Mouse (Mus musculus): Measurements from ENCODE around the gene Rab11b.
"Not testable (repeated sequence)": the region's sequence is repeated elsewhere in the genome, so short reads cannot be mapped to it uniquely, and the experiment has no call there.

The Rab11b gene

GRCm38 (mm10) chr17:33773426-33773825 is 13.1 kb upstream of the Rab11b start:
- DNase-seq (ENCODE audit: extremely low spot score, low spot score): no peak

GRCm38 (mm10) chr17:33771617-33772016 is 11.3 kb upstream of the Rab11b start:
- no peak for DNase-seq (ENCODE audit: extremely low spot score, low spot score)

DNA sequence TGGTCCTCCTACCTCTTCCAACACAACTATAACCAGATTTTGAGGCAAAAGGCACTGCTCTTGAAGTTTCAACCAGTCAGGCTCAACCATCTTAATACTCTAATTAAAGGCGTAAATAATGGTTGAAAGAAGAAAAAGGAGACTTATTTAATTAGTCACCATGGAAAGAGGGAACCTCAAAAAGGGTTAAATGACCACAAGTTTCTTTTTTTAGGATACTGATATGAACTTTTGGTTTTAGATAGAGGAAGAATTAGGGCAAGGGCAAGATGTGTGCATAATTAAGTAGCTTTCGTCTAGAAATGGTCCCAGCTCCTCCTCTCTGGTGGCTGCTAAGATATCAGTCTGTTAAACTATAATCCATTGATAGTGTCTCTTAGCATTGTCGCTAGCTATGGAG is 6.1 kb upstream of the Rab11b start:
- no peak for DNase-seq (ENCODE audit: extremely low spot score, low spot score)

DNA sequence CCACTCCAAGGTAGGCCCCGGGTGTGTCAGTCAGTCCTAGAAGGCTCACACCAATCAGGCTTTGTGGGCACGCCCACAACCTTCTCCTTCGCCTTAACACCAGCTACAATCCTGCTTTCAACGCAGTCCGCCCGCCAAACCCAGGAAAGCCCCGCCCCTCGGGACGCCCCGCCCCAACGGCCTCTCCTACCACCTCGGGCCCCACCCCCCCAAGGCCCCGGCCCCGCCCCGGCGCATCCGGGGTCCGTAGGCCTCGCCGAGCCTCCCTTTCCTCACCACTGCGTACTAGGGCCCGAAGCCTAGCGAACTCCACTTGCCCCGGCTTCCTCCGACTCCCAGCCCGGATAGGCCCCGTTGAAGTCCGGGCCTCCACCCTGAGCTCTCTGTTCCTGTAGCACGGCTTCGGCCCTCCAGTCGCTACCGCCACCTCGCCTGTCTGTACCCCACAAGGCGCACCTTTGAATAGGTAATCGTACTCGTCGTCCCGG is 519 bp downstream of the Rab11b start:
- peak; percentile 94 for DNase-seq (ENCODE audit: extremely low spot score, low spot score)

GRCm38 (mm10) chr17:33757231-33757630 is 3.1 kb downstream of the Rab11b start:
- no peak for DNase-seq (ENCODE audit: extremely low spot score, low spot score)

DNA sequence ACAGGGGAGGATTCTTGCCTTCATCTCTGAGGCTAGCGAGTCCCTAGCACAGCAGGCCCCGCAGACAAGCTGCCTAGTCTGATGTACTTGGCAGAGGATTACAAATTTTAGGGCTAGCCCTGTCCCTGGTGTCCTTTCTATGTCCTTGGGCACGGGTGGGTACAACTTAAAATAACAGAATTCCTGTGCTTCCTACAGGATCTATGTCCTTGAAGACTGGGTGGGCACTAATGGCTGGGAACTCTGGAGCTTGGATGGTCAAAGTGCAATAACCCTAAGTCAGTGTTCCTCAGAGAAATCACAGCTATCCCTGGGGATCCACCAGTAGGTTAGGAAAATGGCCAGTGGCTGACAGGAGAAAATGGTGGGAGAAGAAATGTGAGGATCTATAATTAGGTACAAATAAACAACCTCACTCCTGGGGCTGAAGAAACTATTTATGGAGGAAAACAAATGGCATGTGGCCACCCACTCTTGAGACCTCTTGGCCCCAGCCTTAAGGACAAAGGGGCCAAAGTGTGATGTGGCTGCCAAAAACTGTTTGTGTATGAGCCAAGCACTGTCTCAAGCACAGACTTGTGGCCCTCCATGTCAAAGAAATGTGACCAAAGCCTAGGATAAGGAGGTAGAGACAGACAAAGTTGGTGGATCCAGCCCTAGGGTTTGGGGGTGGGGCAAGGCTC is 4.1 kb downstream of the Rab11b start:
- DNase-seq (ENCODE audit: extremely low spot score, low spot score): no peak

DNA sequence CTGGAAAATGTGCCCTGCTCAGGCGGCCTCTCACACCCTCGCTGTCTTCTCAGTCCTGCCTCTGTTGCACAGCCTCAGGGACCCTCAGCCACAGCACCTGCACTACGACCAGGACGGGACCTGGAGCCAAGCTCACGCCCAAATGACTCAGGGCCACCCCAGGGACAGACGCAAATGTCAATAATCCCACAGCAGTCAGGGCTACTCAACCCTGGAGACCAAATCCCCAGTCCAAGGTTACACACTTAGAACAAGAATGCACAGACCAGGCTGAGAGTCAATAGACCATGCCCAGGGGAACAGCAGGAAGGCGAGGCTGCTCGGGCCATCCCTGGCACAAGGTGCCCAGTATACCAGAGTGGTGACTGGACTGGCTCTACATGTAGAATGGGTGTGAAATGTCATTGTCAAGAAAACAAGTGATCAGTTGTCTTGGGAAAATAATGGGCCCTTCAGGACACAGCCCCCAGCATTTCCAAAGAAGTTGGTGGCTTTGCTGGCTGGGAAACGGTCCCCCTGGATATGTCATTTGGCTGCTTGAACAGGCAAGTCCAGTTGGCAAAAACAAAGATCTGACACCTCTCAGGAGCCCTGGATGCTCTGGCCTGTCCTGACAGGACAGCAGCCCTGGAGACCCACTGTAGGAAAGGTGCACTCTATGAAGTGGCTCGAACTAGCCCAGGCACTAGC is 4.8 kb downstream of the Rab11b start:
- DNase-seq (ENCODE audit: extremely low spot score, low spot score): no peak

- no peak for DNase-seq (ENCODE audit: extremely low spot score, low spot score)
These were observed 5.7 kb downstream of the Rab11b start for GRCm38 (mm10) chr17:33754656-33755055.

- no peak for DNase-seq (ENCODE audit: extremely low spot score, low spot score)
These were observed 8.0 kb downstream of the Rab11b start for GRCm38 (mm10) chr17:33752297-33752696.

DNA sequence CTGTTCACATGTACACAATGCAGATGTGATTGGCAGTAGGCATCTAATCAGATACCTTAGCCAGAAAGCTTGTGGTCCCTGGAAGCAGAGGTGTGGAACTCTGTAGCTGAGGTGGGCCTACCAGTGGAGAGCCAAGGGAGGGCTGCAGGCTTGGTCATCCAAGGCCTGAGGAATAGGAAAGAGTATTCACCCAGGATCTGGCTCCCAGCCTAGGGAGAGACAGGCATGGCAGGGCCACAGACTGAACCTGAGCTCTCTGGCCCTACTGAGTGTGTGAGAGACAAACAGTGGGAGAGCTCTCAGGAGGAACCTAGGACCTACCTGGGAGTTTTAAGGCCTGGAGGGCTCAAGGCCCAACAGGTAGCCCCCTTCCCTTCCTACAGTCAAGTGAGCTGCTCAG is 9.1 kb downstream of the Rab11b start:
- no peak for DNase-seq (ENCODE audit: extremely low spot score, low spot score)

GRCm38 (mm10) chr17:33749451-33749850 is 10.9 kb downstream of the Rab11b start:
- DNase-seq (ENCODE audit: extremely low spot score, low spot score): no peak

DNA sequence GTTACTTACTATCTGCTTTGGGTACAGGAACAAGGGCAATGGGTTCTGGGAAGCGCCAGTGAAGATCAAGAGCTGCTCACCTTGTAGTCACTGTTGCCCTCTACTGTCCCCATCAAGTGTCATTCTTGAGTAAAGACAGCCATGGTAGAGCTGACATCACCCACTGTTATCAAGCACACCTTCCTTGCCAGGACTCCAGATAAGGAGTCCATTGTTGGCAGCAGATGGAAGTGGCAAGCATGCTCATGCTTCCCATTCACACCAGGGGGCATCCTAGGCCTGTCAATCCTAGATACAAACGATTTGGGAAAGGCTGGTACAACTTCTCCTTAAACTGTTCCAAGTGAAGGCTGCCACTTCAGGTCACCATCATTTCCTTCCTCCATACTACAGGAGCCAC is 14.3 kb downstream of the Rab11b start:
- DNase-seq (ENCODE audit: extremely low spot score, low spot score): no peak

GRCm38 (mm10) chr17:33744686-33745384 is 15.5 kb downstream of the Rab11b start:
- DNase-seq (ENCODE audit: extremely low spot score, low spot score): no peak

- DNase-seq (ENCODE audit: extremely low spot score, low spot score): no peak
These were observed 17.9 kb downstream of the Rab11b start for GRCm38 (mm10) chr17:33742420-33742819.

DNA sequence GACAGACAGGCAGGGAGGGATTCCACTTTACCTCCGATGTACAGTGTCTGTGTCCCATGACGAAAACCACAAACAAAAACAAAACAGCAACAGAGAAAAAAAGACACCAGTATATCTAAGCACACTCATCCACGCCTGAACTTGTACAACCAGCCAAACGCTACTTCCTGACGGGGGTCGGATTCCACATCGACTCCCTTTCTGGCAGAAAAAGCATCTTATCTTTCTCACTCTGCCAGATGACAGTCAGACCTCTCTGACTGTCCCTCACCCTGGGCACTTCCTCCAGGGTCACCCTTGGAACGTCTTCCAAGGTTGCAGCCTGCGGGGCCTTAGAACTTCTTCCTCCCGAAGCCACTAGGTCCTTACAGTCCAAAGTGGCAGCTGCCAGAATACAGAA is 26.8 kb downstream of the Rab11b start:
- not testable (repeated sequence) for DNase-seq (ENCODE audit: extremely low spot score, low spot score)

DNA sequence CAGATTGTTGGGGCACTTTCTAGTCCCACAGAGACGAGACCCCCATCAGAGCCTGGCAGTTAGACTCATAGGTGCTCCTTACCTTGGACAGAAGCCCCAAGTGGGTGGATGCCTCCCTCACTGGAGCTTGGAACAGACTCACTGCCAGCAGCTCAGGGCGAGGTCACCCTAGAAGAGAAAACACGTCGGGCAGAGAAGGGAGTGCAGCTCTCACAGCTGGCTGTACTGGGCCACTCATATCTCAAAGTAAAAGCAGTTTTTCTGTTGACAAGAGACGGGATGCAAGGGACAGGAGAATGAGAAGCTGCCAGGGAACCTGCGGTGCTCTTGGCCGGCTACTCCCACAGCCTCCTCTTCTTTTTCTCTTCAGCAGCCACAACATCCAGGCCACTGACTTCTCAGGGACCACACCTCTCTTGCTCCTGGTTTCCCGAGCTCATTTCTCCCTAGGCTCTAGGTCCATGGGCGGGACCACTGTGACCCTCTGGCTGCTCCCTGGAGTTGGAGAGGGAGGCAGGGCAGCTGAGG is 27.7 kb downstream of the Rab11b start:
- DNase-seq (ENCODE audit: extremely low spot score, low spot score): not testable (repeated sequence)

DNA sequence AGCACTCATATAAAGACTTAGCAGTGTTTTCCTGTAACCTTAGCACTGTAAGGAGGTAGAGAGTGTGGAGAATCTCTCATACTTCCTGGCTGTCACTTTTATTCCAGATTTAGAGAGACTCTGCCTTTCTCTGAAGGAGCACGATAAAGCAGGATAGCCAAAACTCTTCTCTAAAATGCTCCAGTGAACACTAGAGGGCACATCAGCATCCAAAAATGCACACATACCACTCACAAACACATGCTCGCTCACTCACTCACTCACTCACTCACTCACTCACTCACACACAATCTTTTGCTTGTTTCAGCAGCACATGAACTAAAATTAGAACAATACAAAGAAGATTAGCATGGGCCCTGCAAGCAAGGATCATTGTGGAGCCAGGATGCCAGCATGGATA is 31.1 kb downstream of the Rab11b start:
- DNase-seq (ENCODE audit: extremely low spot score, low spot score): no peak

DNA sequence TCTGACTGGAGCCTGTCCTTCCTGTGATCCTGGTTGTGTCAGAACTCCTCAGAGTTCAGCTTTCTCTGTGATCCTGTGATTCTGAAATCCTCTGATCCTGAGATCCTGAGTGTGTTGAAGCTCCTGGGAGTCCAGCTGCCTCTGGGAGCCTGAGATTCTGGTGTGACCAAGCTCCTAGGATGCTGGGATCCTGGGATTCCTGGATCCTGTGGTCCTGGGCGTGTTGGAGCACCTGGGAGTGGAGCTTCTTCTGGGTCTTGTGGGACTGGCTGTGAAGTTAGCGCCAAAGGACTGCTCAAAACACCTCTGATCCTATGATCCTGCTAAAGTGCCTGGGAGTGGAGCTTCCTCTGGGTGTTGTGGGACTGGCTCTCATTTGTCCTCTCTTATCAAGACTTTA is 31.9 kb downstream of the Rab11b start:
- no peak for DNase-seq (ENCODE audit: extremely low spot score, low spot score)

DNA sequence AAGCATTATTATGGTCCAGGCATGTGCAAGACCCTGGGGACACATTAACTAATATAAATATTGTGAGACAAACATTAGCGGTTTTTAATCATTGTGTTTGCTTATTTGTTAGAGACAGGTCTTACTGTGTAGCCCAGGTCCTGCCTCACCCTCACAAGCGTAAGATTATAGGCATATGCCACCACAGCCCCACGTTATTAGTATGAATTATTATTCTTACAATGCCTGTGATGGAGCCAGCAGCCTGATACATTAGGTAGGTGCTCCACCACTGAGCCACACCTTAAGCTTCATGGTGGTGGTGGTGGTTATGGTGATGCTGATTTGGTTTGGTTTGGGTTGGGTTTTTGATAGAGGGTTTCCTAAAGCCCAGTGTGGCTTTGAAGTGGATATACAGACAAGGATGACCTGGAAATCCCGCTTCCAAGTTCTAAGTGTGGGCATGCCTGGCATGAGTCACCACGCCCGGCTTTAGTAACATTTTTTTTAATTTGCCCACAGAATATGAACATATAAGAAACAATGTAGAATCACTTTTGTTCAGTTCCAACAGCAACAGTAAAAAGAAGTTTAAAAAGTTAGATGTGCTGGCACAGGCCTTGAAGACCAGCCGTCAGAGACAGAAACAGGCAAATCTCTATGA is 40.5 kb downstream of the Rab11b start:
- DNase-seq (ENCODE audit: extremely low spot score, low spot score): no peak

GRCm38 (mm10) chr17:33718944-33719725 is 41.2 kb downstream of the Rab11b start:
- DNase-seq (ENCODE audit: extremely low spot score, low spot score): no peak

DNA sequence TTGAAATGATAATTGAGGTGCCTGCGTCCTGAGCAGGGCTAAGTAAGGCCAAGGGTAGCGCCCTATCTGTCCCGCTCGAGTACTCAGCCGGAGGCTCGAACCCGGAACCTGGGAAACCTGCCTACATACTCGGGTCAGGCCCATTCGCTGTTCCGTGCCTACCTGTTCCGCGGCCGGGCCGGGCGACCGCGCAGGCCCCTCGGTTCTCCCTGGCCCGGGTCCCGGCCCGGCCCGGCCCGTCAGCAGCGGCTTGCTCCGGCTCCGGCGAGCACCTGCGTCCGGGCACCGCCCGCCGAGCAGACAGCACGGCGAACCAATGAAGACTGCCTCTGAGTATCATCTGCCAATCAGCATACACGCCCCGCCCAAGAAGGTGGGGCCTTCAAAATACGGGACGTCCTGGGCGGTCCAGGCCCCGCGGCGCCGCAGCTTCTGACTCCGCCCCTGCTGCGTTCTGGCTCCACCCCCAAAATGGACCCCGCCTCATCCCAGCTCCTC is 41.9 kb downstream of the Rab11b start, which contains the start of gene March2:
Gene March2, minus strand, starts transcription at position 287 of the 498 bp plus-strand sequence.
- peak; percentile 94 for DNase-seq (ENCODE audit: extremely low spot score, low spot score)

Data from neural tube, embryonic 10.5 days (tissue).